In the genomic region with DNA sequence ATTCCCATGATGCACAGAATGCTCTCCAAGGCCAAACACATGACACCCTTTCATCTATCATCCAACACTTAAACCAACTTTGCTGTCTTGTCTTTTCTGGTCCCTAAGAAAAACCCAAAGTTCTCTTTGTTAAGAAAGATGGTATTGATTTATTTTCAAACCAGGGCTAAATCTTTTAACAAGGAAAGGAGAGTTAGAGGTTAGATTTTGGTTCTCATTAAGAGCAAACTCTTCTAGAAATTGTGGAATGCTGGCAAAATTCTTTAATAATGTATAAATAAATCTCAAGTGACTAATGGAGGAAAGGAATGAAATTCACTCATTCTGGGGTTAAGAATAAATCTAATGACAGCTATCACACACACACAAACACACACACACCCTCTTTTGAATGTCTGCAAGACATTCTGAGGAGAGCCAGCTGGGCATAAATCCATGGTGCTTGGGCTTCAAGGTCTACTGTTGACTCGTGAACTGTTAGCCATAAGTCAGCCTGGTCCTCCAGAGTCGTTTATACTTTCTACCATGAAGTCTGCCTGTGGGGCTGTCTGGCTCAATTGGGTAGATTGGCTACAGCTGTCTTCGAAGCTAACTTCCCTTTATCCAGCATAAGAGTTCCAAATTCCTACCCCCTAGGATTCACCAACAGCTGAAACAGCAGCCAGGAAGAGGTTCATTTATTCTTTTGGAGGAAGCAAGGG, we compare ENCODE assay signal across 23 mouse cellular contexts.
DNase-seq lines count a peak whose midpoint lies in the region; ATAC-seq and TF ChIP-seq lines count a peak whose summit lies in the region.
"Had no signal": no experiment of that assay in that cellular context is flagged by ENCODE, and none has a peak within 500 bp of the region (broad histone marks: within the 10 kb centered on the region; RNA-seq: fewer than 3 reads in every experiment).

No protein-coding gene starts in this region.

- DNase-seq in kidney, adult 2 months, result peak; percentile 15
- no peak for DNase-seq in kidney, adult 8-10 months
- peak; percentile 6 for DNase-seq in lung, postnatal 10 days
- DNase-seq in lung, postnatal 25 days (ENCODE audit: low spot score), result no peak
- no peak for DNase-seq in hindbrain, embryonic 14.5 days (ENCODE audit: low spot score)
- DNase-seq: adrenal gland, postnatal 25 days; cerebellum, adult 18-20 months; cerebellum, postnatal 36 days; gastrocnemius, postnatal 36 days; heart, postnatal 14 days; lung, postnatal 14 days; right cerebral cortex, postnatal 14 days; thymus, postnatal 4 days had no signal

- no peak for TF ChIP-seq CTCF in kidney, adult 2 months (conservative IDR thresholded peaks at IDR 0.05; ENCODE audit: insufficient read depth, insufficient read length, low read depth, low read length)

- peak; percentile 88 for ATAC-seq in kidney, embryonic 15.5 days (replicated peaks; ENCODE audit: low FRiP score)
- ATAC-seq in stomach, embryonic 16.5 days (ENCODE audit: insufficient read depth, low FRiP score), result peak; percentile 58
- no peak for ATAC-seq in forebrain, embryonic 16.5 days
- no peak for ATAC-seq in hindbrain, embryonic 14.5 days (ENCODE audit: low FRiP score)
- ATAC-seq: activated CD4-positive, CD25-positive, alpha-beta regulatory T cell, adult 4 months; Patski had no signal

- no peaks in the 10 kb centered on the region for H3K4me1 ChIP-seq in kidney, adult 2 months (ENCODE audit: control insufficient read depth, insufficient read depth, low read length)
- H3K4me1 ChIP-seq in kidney, embryonic 15.5 days, result peaks cover 10% of the 10 kb centered on the region; the same call in 1 of the 2 replicates
- H3K4me1 ChIP-seq in stomach, embryonic 16.5 days (ENCODE audit: control insufficient read depth, insufficient read depth, low read length), result peaks cover 3% of the 10 kb centered on the region
- H3K4me1 ChIP-seq in forebrain, embryonic 16.5 days (replicated peaks; ENCODE audit: control insufficient read depth, insufficient read depth, low read length), result no peaks in the 10 kb centered on the region
- no peaks in the 10 kb centered on the region for H3K4me1 ChIP-seq in hindbrain, embryonic 14.5 days (replicated peaks; ENCODE audit: control insufficient read depth, insufficient read depth, low read length)
- H3K4me1 ChIP-seq: hindbrain, embryonic 13.5 days; limb, embryonic 15.5 days; neural tube, embryonic 13.5 days had no signal

- H3K9ac ChIP-seq in kidney, embryonic 15.5 days, result no peak overlapping the region
- no peak overlapping the region for H3K9ac ChIP-seq in stomach, embryonic 16.5 days (ENCODE audit: low read length)
- H3K9ac ChIP-seq in forebrain, embryonic 16.5 days (replicated peaks; ENCODE audit: low read depth, low read length), result no peak overlapping the region
- no peak overlapping the region for H3K9ac ChIP-seq in hindbrain, embryonic 14.5 days
- H3K9ac ChIP-seq: embryonic facial prominence, embryonic 13.5 days; hindbrain, embryonic 13.5 days; limb, embryonic 15.5 days; neural tube, embryonic 13.5 days had no signal

- H3K27ac ChIP-seq in kidney, adult 2 months (ENCODE audit: insufficient read depth, low read depth, low read length), result no peak overlapping the region
- H3K27ac ChIP-seq in kidney, embryonic 15.5 days, result peak overlapping the region; percentile 80
- peak overlapping the region; percentile 44 for H3K27ac ChIP-seq in stomach, embryonic 16.5 days (ENCODE audit: low read length)
- no peak overlapping the region for H3K27ac ChIP-seq in forebrain, embryonic 16.5 days (ENCODE audit: low read length)
- H3K27ac ChIP-seq in hindbrain, embryonic 14.5 days, result no peak overlapping the region
- H3K27ac ChIP-seq: embryonic facial prominence, embryonic 13.5 days; hindbrain, embryonic 13.5 days; limb, embryonic 15.5 days; neural tube, embryonic 13.5 days had no signal

- no peaks in the 10 kb centered on the region for H3K27me3 ChIP-seq in kidney, adult 2 months (replicated peaks; ENCODE audit: control insufficient read depth, insufficient read depth, low read length)
- no peaks in the 10 kb centered on the region for H3K27me3 ChIP-seq in kidney, embryonic 15.5 days
- H3K27me3 ChIP-seq in stomach, embryonic 16.5 days (ENCODE audit: control insufficient read depth, insufficient read depth, low read length), result no peaks in the 10 kb centered on the region
- H3K27me3 ChIP-seq in forebrain, embryonic 16.5 days (replicated peaks; ENCODE audit: control insufficient read depth, insufficient read depth, low read length), result no peaks in the 10 kb centered on the region
- H3K27me3 ChIP-seq in hindbrain, embryonic 14.5 days (ENCODE audit: control insufficient read depth, insufficient read depth, low read length), result no peaks in the 10 kb centered on the region
- H3K27me3 ChIP-seq: embryonic facial prominence, embryonic 13.5 days; hindbrain, embryonic 13.5 days; limb, embryonic 15.5 days; neural tube, embryonic 13.5 days; Patski had no signal

- no peaks in the 10 kb centered on the region for H3K36me3 ChIP-seq in kidney, adult 2 months (ENCODE audit: control insufficient read depth, insufficient read depth, low read length)
- no peaks in the 10 kb centered on the region for H3K36me3 ChIP-seq in kidney, embryonic 15.5 days
- H3K36me3 ChIP-seq in stomach, embryonic 16.5 days (ENCODE audit: control insufficient read depth, insufficient read depth, low read length), result no peaks in the 10 kb centered on the region
- no peaks in the 10 kb centered on the region for H3K36me3 ChIP-seq in forebrain, embryonic 16.5 days (ENCODE audit: control insufficient read depth, insufficient read depth)
- no peaks in the 10 kb centered on the region for H3K36me3 ChIP-seq in hindbrain, embryonic 14.5 days (replicated peaks; ENCODE audit: control insufficient read depth, insufficient read depth)
- H3K36me3 ChIP-seq: embryonic facial prominence, embryonic 13.5 days; hindbrain, embryonic 13.5 days; limb, embryonic 15.5 days; neural tube, embryonic 13.5 days had no signal

- H3K9me3 ChIP-seq in kidney, embryonic 15.5 days (replicated peaks), result no peaks in the 10 kb centered on the region
- H3K9me3 ChIP-seq in stomach, embryonic 16.5 days (replicated peaks; ENCODE audit: control insufficient read depth, low read length), result no peaks in the 10 kb centered on the region
- H3K9me3 ChIP-seq in forebrain, embryonic 16.5 days (ENCODE audit: control insufficient read depth, low read length), result no peaks in the 10 kb centered on the region
- H3K9me3 ChIP-seq in hindbrain, embryonic 14.5 days (ENCODE audit: control insufficient read depth, low read length), result no peaks in the 10 kb centered on the region
- H3K9me3 ChIP-seq: embryonic facial prominence, embryonic 13.5 days; hindbrain, embryonic 13.5 days; limb, embryonic 15.5 days; neural tube, embryonic 13.5 days had no signal

- no peak for TF ChIP-seq POLR2A in kidney, adult 2 months (IDR thresholded peaks at IDR 0.05; ENCODE audit: low read depth, low read length)

- 55% methylated on average over 3 of the region's 3 CpGs for WGBS in kidney, adult 2 months
- 32% methylated on average over 3 of the region's 3 CpGs for WGBS in kidney, embryonic 15.5 days
- 39% methylated on average over 3 of the region's 3 CpGs for WGBS in stomach, embryonic 16.5 days
- WGBS in forebrain, embryonic 16.5 days, result 88% methylated on average over 3 of the region's 3 CpGs
- WGBS in hindbrain, embryonic 14.5 days, result 81% methylated on average over 3 of the region's 3 CpGs

- no peak overlapping the region for H3K4me3 ChIP-seq in kidney, adult 2 months (ENCODE audit: insufficient read depth, low read depth, low read length)
- no peak overlapping the region for H3K4me3 ChIP-seq in kidney, embryonic 15.5 days (replicated peaks)
- no peak overlapping the region for H3K4me3 ChIP-seq in stomach, embryonic 16.5 days (replicated peaks; ENCODE audit: low read length)
- H3K4me3 ChIP-seq in forebrain, embryonic 16.5 days (replicated peaks; ENCODE audit: low read length), result no peak overlapping the region
- H3K4me3 ChIP-seq in hindbrain, embryonic 14.5 days (replicated peaks; ENCODE audit: low read length), result no peak overlapping the region
- H3K4me3 ChIP-seq: embryonic facial prominence, embryonic 13.5 days; hindbrain, embryonic 13.5 days; limb, embryonic 15.5 days; neural tube, embryonic 13.5 days had no signal

- no peak overlapping the region for H3K4me2 ChIP-seq in kidney, embryonic 15.5 days
- no peak overlapping the region for H3K4me2 ChIP-seq in stomach, embryonic 16.5 days (ENCODE audit: low read depth, low read length)
- no peak overlapping the region for H3K4me2 ChIP-seq in forebrain, embryonic 16.5 days (ENCODE audit: low read length)
- H3K4me2 ChIP-seq in hindbrain, embryonic 14.5 days (replicated peaks), result no peak overlapping the region
- H3K4me2 ChIP-seq: embryonic facial prominence, embryonic 13.5 days; heart, embryonic 11.5 days; hindbrain, embryonic 13.5 days; limb, embryonic 15.5 days; neural tube, embryonic 13.5 days had no signal

Comparison
In these comparisons a context has a peak if more than half of its experiments do, and no peak if none do; other contexts are left out.
1. DNase-seq: peak in kidney, adult 2 months (single experiment) and lung, postnatal 10 days (single experiment); none in kidney, adult 8-10 months (0 of 2), lung, postnatal 25 days (single experiment) and hindbrain, embryonic 14.5 days (single experiment).
2. H3K27ac ChIP-seq: peak in kidney, embryonic 15.5 days (single experiment) and stomach, embryonic 16.5 days (single experiment); none in kidney, adult 2 months (single experiment), forebrain, embryonic 16.5 days (single experiment) and hindbrain, embryonic 14.5 days (single experiment).
3. ATAC-seq: peak in kidney, embryonic 15.5 days (single experiment) and stomach, embryonic 16.5 days (single experiment); none in forebrain, embryonic 16.5 days (single experiment) and hindbrain, embryonic 14.5 days (single experiment).